Mouse (Mus musculus) liver (tissue): ENCODE results near the gene Gbgt1.
"Not testable (repeated sequence)": the region's sequence is repeated elsewhere in the genome, so short reads cannot be mapped to it uniquely, and the experiment has no call there.

Source experiments
- DNase-seq: peaks from one replicate; pipeline ENCODE4 v3.0.0-alpha.2; 2020; ENCODE audit warnings: mixed read lengths

Gbgt1 gene

GRCm38 (mm10) chr2:28502987-28503386 lies 6.3 kb downstream of the Gbgt1 start:
- DNase-seq: no peak

- no peak for DNase-seq
Measured at GRCm38 (mm10) chr2:28504676-28505075, 8.0 kb downstream of the Gbgt1 start.

GRCm38 (mm10) chr2:28505795-28506194 lies 9.1 kb downstream of the Gbgt1 start, which contains the start of gene Gm10134:
Gene Gm10134, plus strand, starts transcription at chr2:28506095.
- no peak for DNase-seq

GRCm38 (mm10) chr2:28506291-28506690 lies 9.6 kb downstream of the Gbgt1 start:
- no peak for DNase-seq

- not testable (repeated sequence) for DNase-seq
Measured at GRCm38 (mm10) chr2:28511600-28511999, 14.9 kb downstream of the Gbgt1 start.

- peak; percentile 62 for DNase-seq
Measured at GRCm38 (mm10) chr2:28512798-28513401, 16.2 kb downstream of the Gbgt1 start, which contains the start of gene Ralgds. Gene Ralgds, plus strand, starts transcription at chr2:28513125.

- no peak for DNase-seq
Measured at GRCm38 (mm10) chr2:28513431-28514370, 17.0 kb downstream of the Gbgt1 start.

- peak; percentile 77 for DNase-seq
Measured at GRCm38 (mm10) chr2:28514489-28514888, 17.8 kb downstream of the Gbgt1 start.

GRCm38 (mm10) chr2:28517206-28517909 lies 20.7 kb downstream of the Gbgt1 start:
- peak; percentile 78 for DNase-seq

GRCm38 (mm10) chr2:28518231-28518630 lies 21.5 kb downstream of the Gbgt1 start:
- no peak for DNase-seq

GRCm38 (mm10) chr2:28520581-28520980 lies 23.9 kb downstream of the Gbgt1 start:
- DNase-seq: no peak

GRCm38 (mm10) chr2:28521571-28522151 lies 25.0 kb downstream of the Gbgt1 start:
- no peak for DNase-seq

GRCm38 (mm10) chr2:28522166-28522565 lies 25.5 kb downstream of the Gbgt1 start:
- no peak for DNase-seq

- peak; percentile 72 for DNase-seq
Measured at GRCm38 (mm10) chr2:28523643-28524117, 27.0 kb downstream of the Gbgt1 start.

GRCm38 (mm10) chr2:28524406-28524805 lies 27.7 kb downstream of the Gbgt1 start:
- DNase-seq: no peak

- peak; percentile 61 for DNase-seq
Measured at GRCm38 (mm10) chr2:28525219-28525942, 28.7 kb downstream of the Gbgt1 start.

GRCm38 (mm10) chr2:28525943-28526876 lies 29.5 kb downstream of the Gbgt1 start:
- DNase-seq: no peak

- DNase-seq: no peak
Measured at GRCm38 (mm10) chr2:28527436-28528353, 31.0 kb downstream of the Gbgt1 start.

- DNase-seq: no peak
Measured at GRCm38 (mm10) chr2:28528354-28528730, 31.7 kb downstream of the Gbgt1 start.

GRCm38 (mm10) chr2:28529856-28530255 lies 33.2 kb downstream of the Gbgt1 start:
- no peak for DNase-seq
